Mouse (Mus musculus) megakaryocyte progenitor cell, adult 5-6 weeks (primary cell): ENCODE results near the gene Tspan32. TPM values are rescaled to one million over a fixed set of nuclear protein-coding genes. Genes with fewer than 3 reads are reported as not detected.

ENCODE experiments used
- ATAC-seq: replicated peaks from 2 replicates; pipeline ENCODE4 v1.8.0; 2016; ENCODE audit warnings: mild to moderate bottlenecking, moderate TSS enrichment, inconsistent platforms; ENCODE audit not compliant: poor library complexity
- total RNA-seq, 2 experiments: library from RNA; stranded (forward) in 1 of 2; stranded (reverse) in 1 of 2; fragments of 157-497, 149-512 nt in 1 of 2; fragments of 200-1000 nt in 1 of 2; gene quantifications; 2 replicates each; pipeline versions ENCODE4 v1.2.3 to v1.2.4; 2015 to 2017

Gene Tspan32
- total RNA-seq, 2 experiments from 2014 or later: 98.1 to 144 TPM

DNA sequence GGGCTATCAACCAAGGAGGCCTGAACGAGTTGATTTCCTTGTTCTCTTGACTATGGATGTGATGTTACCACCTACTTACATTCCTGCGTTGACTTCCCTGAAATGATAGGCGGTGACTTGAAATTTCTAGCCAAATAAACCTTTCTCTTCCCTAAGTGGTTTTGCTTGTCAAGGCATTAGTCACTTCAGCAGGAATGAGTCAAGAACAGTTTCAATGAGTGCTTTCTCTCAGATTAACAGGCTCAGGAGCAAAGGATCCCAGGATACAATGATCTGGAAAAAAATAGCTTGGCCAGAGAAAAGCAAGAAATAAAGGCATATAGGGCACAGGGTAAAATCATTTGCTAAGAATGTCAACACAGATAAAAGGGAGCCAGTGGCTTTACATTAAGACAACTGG, 20.6 kb downstream of the Tspan32 start:
- ATAC-seq: no peak

DNA sequence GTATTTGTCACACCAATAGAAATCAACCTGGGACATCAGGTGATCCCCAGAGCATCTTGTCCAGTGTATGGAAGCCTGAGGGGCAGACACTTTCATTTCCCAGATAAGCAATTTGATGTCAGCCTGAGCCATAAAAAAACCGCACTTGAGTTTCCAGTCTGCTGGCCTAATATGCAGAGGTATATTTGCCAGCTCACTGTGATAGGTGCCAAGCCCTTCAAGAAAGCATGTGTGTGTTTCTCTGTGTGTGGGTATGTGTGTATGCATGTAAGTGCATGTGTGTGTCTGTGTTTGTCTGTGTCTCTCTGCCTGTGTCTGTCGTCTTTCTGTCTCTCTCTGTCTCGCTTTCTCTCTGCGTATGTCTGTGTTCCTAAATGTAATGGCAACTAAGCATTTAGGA, 22.4 kb downstream of the Tspan32 start:
- ATAC-seq: no peak

DNA sequence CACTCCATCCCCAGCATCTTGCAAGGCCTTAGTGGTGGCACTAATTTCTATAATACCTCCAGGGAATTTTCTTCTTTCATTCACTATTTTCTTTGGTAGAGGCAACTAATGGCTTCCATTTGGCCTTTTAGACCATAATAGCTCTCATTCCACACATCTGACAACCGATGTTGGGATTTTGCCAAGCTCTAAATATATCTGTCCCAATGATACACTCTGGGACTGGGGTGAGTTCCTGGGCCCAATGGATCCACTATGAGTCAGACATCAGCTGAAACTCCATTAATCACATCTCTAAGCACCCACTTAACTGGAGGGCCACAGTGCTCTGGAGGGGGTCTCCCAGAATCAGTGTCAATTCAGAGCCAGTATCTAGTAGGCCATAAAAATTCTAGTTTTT, 27.0 kb downstream of the Tspan32 start:
- no peak for ATAC-seq

DNA sequence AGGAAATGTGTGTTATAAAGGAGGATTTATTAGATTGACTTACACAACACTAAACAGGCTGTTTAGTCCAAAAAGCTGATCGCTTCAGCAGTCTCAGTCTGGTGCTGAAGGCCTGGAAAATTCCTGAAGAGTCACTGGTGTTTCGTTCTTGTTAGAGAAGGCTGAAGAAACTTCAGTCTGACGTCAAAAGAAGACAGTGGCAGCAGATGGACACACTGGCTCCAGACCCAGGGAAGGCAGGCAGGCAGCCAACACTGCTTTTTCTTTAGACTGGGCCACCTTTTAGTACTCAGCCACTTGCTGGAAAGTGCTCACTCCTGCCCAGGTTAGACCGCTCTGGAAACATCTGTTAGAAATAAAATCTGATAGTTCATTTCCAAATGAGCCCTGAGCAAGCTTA, 28.7 kb downstream of the Tspan32 start:
- ATAC-seq: no peak

DNA sequence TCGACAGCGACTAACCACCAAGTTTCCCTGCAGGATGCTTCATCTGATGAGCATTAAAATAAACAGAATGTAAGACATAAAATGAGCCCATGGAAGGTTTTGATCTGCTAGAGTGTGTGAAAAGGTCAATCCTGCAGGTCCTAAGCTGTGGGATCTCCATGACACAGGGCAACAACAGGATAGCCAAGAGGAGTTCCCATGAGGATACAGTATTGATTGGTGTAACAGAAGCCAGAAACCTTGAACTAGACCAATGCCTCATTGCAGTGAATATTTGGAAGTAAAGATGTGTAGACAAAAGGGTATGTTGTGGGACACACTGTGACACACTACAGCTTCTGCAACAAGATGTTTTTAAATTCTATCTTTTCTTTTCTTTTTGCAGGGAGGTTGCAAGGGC, 29.3 kb downstream of the Tspan32 start:
- ATAC-seq: no peak

DNA sequence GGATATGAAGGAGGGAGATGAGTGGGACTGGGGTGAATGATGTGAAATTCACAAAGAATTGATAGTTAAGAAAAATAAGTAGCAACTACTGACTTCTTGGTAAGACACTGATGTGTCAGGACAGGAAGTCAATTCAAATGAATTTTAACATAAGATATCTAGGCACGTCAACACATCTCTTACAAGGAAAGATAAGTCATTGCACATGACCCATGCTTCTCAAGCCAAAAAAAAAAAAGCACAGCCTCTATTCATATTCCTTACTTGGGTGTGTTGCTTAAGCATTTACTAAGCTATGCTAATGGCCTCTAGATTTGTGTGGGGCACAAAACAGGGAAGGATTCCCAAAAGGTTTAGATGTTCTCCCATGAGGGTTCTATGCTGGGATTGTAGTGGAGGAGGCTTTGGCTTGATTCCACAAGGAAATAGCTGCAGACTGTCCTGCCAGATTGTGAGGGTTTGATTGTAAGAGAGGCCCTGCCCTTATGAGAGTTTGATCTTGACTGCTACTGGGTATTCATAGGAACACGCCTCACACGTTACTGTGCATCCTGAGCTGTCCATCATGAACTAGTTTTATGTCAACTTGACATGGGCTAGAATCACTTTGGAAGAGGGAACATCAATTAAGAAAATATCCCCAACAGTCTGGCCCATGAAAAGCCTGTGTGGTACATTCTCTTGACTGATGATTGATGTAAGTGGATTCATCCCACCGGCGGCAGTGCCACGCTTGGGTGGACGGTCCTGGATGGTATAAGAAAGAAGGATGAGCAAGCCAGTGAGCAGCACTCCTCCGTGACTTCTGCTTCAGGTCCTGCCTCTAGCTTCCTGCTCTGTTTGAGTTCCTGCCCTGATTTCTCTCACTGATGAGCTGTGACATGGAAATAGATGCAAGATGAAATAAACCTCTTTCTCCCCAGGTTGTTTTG, 29.9 kb downstream of the Tspan32 start:
- ATAC-seq: no peak

DNA sequence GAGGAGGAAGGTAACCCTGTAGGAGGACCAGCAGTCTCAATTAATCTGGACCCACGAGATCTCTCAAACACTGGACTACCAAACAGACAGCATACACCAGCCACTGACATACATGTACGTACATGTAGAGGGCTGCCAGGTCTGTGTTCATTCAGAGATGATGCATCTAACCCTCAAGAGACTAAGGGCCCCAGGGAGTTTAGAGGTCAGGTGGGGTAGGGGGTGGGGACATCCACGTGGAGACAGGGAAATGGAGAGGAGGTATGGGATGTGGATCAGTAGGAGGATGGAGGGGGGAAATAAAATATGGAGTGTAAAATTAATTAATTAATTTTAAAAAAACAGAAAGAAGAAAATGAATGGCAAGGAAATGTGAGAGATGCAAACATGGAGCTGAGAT, 31.9 kb downstream of the Tspan32 start:
- no peak for ATAC-seq

DNA sequence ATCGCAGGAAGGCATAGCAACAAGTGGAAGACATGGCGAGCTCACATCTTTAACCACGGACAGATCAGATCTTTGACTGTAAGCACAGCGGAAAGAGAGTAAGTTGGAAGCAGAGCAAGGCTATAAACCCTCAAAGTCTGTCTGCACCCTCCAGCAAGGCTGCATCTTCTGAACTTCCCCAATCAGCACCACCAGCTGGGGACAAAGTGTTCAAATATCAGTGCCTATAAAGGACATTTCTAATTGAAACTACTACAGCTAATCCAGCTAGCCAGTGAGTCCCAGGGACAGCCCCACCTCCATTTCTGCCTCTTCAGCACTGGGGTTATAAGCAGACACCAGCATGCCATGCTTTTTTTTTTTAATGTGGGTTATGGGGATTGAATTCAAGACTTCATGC, 32.5 kb downstream of the Tspan32 start:
- ATAC-seq: no peak

DNA sequence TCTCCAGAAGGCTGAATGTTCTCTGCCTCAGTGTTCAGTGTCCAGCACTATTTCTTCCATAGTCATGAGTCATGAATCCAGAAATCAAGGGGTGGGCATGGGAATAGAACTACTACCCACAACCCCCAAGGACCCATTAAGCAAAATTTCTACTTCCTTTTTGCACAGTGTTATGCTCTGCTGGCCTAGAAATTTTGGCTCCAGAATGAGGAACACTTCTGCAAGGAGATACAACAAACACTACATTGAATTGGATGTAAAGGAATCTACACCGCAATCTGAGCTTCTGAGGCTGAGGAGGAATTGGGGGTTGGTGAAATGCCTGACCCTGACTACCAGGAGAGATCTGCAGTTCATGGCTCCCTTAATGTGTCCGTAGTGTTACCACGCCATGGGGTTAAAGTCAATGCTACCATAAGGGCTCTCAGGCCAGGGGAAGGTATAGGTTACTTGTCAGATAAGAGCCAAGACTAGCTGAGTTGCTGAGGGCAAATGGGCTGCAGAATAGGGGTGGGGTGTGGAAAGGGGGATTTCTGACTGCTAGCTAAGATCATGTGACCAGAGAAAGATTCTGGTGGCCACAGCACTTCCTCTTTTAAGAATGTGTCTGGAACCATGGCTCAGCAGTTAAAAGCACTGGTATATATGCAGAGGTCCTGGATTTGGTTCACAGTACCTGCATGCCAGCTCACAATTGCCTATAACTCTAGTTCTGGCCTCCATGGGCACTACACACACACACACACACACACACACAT, 33.5 kb downstream of the Tspan32 start:
- peak; percentile 72 for ATAC-seq

DNA sequence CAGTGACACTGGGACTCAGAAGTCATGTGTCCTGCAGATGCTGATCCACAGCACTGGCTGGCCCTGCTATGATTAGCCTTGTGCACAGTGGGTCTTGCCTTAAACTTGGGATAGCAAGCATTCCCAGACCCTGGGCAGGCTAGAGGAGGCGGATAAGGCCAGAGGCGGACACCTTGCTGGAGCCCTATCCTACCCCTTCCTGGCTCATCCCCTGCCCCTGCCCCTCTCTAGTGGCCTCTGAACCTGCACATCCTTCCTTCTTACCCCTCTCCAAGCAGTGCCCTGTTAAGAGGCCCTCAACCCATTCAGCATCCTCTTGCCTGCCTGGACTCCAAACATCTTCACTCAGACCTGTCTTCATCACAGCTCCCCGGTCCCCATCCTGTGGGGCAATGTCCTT, 35.7 kb downstream of the Tspan32 start:
- no peak for ATAC-seq

DNA sequence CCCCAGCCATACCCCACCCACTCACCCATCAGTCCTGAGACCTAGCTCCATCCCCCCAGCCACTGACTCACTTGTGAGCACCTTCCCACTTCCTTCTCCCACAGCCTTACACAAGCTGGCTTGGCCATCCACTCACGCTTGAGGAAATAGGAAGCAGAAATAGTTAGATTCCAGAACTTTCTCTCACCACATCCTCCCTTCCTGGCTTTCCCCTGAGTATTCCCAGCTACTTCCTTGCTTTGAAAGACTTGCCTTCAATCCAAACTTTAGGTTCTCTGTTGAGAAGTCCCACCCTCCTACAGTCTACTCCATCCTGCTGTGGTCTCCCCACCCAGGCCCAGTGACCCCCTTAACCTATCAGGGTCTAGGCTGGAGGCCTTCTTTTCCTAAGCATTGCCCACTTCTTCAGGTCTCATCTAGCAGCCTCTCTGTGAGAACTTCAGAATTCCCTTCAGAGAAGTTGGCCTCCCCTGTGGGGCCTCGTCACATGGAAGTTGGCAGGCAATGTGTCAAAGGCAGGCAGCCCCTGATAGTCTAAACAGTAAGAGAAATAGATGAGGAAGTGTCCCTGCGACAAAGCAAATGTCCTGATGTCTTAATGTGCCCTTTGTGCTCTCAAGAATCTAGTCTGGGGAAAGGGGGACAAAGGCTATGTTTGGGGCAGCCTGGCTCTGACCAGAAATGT, 36.4 kb downstream of the Tspan32 start:
- no peak for ATAC-seq

DNA sequence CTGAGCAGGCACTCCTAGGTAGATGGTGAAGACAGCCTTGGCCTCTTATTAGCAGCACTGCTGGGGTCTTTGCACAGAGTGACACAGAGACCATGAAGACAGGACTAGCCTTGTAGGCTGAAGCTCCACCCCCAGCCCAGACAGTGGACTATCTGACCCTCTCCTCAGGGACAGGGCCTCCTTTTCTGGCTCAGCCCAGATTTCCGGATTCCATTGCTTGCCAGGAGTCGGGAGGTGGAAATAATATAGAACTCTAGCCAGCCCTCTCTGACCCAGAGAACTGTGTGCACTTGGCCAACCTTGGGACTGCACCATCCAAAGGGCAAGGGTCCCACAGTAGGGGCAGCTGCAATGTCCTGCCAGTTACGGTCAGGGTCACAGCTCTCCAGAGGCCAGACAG, 37.2 kb downstream of the Tspan32 start:
- no peak for ATAC-seq

DNA sequence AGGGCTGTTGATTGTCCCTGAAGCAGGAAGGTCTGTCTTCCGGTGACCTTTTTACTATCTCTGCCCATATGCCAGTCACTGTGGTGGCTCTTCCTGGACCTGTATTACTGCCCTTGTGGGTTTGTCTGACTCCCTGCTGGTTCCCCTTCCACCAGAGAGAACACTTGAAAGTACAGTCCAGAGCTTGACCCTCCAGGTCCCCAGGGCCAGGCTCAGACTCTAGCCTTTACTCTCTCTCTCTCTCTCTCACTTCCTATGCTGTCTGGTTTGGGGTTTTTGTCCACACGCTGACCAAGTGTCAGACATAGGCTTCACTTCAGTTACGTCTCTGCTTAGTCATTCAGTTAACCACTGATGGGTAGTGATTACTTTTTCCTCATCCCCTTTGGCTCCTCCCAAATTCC, 38.1 kb downstream of the Tspan32 start:
- ATAC-seq: peak; percentile 32

DNA sequence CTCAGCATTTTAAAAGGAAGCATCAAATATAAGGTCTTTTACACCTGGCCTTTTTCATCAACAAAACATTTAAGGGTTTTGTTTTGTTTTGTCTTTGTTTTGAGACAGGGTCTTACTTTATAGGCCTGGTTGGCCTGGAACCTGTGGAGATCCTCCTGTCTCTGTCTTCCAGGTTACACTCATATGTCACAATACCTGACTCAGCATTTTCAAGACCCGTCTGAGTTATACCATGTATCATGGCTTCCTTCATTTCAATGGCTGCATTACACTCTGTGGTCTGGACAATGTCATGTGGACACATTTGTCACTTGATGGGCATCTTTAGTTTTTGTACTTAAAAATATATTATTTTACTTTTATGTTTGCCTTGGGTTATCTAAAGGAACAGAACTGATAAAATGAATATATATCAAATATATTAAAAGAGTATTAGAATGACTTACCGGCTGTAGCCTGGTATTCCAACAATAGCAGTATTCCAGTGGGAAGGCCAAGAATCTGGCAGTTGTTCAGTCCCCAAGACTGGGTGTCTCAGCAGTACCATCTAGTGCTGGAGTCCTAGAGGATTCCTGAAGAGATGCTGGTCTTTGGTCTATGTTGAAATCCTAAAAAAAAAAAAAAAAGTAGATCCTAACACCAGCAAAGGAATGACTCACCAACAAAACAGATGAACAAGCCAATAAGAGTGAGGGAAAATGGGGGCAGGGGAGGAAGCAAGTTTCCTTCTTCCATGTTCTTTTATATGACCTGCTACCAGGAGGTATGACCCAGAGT, 39.4 kb downstream of the Tspan32 start:
- no peak for ATAC-seq

DNA sequence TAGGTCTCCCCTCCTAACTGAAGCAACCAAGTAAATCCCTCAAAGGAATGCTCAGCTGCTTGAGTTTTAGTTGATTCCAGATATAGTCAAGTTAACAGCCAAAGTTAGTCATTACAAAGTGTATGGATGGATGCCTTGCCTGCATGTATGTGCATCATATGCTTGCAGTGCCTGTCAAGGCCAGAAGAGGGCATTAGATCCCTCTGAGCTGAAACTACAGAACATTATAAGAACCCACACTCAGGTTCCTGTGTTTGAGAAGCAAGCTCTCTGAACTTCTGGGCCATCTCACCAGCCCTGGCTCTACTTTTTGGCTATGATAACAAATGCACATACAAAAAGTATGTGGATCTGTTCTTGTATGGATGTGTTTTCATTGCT, 40.0 kb downstream of the Tspan32 start:
- ATAC-seq: no peak

DNA sequence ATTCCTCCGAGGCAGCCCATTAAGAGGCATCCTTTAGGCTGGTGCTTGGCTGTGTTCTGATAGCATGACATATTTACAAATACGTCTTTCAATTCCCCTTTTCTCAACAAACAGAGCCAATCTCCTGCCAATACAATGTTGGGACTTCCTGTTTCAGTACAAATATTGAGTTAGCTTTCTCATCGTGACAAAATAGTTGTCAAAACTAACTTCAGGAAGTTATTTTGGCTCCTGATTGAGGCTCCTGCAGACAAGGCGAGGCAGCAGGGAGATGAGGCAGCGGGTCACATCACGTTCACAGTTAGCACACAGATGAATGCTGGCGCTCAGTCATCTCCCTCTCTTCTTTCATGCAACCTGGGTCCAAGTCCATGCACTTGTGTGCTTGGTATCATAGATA, 41.5 kb downstream of the Tspan32 start:
- peak; percentile 62 for ATAC-seq

DNA sequence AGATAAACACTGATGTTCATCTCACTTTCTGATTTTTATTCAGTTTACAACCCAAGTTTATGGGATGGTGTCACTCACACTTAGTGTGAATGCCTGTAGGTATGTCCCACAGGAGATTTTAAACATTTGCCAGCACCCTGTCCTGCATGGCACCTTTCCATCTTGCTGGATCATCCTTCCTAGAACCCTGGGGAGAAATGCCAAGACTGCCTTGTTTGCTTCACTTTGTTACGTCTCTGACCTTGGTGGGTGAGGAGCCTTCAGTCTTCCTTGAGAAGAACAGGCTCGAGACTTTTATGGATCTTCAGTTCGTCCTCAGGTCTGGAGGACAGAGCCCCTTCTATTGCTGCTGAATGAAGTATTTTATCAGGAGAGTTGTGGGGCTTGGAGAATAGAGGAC, 44.5 kb downstream of the Tspan32 start:
- no peak for ATAC-seq

DNA sequence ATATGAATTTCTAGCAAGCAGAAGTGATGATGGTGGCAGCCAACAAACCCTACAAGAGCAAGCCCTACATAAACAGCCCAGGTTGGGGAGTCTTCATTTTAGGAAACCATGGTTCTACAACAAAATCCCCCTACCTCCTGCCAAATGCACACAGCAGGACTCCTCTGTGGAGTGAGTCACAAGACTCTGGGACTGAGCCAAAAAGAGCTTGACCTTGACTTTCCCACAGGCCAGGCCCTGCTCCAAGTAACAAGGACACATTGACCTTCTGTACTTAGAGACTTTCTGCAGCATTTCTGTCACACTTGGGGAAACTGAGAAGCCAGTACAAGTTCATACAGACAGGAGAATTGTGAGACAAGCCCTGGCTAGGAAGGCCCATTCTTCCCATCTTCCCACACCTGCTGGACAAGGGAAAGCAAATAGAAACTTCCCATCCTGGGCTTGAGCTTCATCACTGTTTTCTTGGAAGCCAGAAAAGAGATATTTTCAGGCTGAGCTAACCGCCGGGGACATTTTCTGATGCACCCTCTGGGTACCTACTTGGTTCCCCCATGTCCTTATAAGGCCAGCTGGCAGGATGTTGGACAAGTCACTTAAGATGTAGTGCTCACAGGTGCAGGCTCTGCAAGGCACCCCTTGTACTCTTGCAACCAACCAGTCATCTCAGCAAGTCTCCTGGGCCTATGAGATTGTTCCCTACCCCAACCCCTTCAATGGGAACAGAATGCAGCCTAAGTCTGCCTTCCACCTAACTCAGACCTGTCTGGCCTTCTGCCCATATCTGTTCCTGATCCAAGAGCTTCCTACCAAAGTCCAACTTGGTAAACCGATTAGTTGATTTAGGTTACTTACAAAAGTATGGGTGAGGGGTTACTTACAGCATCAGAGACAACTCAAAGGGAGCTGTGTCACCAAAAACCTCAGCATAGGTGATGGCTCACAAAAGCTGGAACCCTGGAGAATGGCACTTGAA, 45.3 kb downstream of the Tspan32 start:
- ATAC-seq: no peak

DNA sequence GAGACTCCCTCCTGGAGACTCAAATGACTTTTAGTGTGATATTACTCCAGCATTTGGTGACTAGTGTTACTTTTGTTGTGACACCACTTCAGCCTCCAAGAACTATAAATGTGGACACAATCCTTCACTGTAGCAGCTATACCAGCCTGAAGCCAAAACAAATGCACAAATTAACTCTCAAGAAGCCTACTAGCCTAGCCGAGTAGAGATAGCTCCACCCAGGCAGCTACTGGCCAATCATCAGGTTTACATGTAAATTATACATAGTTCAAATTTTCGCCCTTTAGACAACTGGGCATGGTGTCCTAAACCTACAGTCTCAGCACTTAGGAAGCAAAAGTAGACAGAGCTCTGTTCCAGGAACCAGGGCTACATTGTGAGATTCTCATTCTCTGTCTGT, 46.5 kb downstream of the Tspan32 start:
- peak; percentile 25; the same call in 1 of the 2 replicates for ATAC-seq

DNA sequence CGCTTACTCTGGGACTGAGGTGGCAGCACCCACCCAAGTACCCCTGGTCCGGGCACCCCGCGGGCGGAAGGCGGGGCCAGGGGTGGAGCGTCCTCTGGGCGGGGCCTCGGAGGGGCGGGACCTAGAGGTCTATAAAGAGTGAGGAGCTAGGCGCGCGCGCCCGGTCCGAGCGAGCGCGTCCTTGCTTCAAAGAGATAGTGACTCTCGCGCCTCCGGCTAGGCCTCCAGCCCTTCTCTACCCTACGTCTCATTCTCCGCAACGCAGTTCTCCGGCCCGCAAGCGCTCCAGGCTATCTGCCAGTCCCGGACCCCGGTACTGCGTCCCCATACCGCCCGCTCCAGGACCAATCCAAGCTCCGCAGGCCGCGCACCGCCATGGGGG, 47.8 kb downstream of the Tspan32 start, which contains the start of gene Cd81:
Cd81 (plus strand) TSS at position 114 of the 382 bp plus-strand sequence.
- peak; percentile 71 for ATAC-seq
